Mouse (Mus musculus): ENCODE data around the gene Tlnrd1. TPM values are rescaled to one million over a fixed set of nuclear protein-coding genes. Genes with fewer than 3 reads are reported as not detected.

Tlnrd1 gene
- total and polyA plus RNA-seq, 2 experiments from 2014 or later, result 9.5 to 54.9 TPM

DNA sequence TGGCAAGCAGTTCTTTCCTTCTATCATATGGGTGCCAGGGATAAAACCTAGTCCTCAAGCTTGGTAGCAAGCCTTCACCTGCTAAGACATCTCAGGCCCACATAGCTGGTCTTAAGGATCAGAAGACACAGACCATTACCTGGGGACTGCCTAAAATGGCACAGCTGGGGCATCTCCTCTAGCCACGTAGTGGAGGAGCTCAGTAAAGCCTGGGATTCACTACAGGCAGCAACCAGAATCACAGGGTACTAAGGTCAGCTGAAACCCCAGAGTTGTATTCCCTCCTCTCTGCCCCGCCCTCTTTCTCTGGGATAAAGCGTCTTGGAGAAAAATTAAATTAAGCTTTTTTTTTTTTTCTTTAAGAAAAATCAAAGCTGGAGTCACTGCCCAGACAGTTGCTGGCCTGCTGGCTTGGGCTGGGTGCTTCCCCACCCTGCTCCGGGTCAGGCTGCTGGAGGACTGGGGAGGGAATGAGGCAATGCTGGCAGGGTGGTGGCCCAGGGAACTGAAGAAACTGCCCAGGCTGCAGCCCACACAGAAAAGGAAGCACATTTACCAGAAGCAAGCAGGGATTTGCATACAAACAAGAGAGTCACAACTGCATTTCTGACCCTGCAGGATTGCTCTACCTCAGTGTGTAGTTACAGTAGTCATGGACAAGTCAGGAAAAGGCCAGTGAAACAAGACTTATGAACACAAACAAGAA lies 24.6 kb downstream of the Tlnrd1 start:
- WGBS, result 58% methylated on average over 4 of the region's 4 CpGs
- no peak for ATAC-seq (ENCODE audit: low FRiP score)

DNA sequence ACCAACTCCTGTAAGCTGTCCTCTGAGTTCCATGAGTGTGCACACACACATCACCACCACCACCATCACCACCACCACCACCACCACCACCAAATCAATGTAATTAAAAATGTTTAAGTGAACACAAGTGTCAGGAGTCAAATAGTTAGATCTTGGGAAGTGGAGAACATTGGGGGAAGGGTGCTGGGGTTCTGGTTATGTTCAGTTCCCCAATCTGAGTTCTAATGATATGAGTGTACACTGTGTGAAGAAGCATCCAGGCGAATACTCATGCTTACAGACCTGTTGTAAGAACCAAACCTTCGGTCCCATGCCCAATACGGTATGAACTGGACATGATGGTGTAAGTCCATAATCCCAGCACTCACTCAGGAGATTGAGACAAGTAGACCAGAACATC lies 26.2 kb downstream of the Tlnrd1 start:
- Histone ChIP-seq H3K4me2 (ENCODE audit: low read depth, low read length, poor library complexity, severe bottlenecking) (no peak overlapping the region), H3K9me3 (ENCODE audit: low read length) (no peaks in the 10 kb centered on the region), H3K9ac (replicated peaks; ENCODE audit: low read length, poor library complexity, severe bottlenecking) (no peak overlapping the region), H3K36me3 (ENCODE audit: insufficient read depth, low read length) (no peaks in the 10 kb centered on the region), H3K27ac (ENCODE audit: low read depth, low read length) (no peak overlapping the region), H3K4me1 (ENCODE audit: insufficient read depth, low read length) (no peaks in the 10 kb centered on the region), H3K27me3 (ENCODE audit: insufficient read depth, low read length) (no peaks in the 10 kb centered on the region), H3K4me3 (ENCODE audit: low read depth, low read length) (no peak overlapping the region)
- DNase-seq (ENCODE audit: low spot score), result no peak
- no peak for TF ChIP-seq CTCF (IDR thresholded peaks at IDR 0.05)
- no peak for ATAC-seq (ENCODE audit: low FRiP score)
- WGBS, result 85% methylated on average over 3 of the region's 3 CpGs

More for the DNA sequence above, 24.6 kb downstream of the Tlnrd1 start:
- no peak for DNase-seq (ENCODE audit: low spot score)
- TF ChIP-seq CTCF (IDR thresholded peaks at IDR 0.05), result no peak
- no peak overlapping the region for H3K4me2 ChIP-seq (ENCODE audit: low read depth, low read length, poor library complexity, severe bottlenecking)
- H3K27ac ChIP-seq (ENCODE audit: low read depth, low read length), result no peak overlapping the region
- H3K9me3 ChIP-seq (ENCODE audit: low read length), result no peaks in the 10 kb centered on the region
- no peaks in the 10 kb centered on the region for H3K36me3 ChIP-seq (ENCODE audit: insufficient read depth, low read length)
- H3K9ac ChIP-seq (replicated peaks; ENCODE audit: low read length, poor library complexity, severe bottlenecking), result no peak overlapping the region
- no peaks in the 10 kb centered on the region for H3K4me1 ChIP-seq (ENCODE audit: insufficient read depth, low read length)
- H3K4me3 ChIP-seq (ENCODE audit: low read depth, low read length), result no peak overlapping the region
- no peaks in the 10 kb centered on the region for H3K27me3 ChIP-seq (ENCODE audit: insufficient read depth, low read length)

DNA sequence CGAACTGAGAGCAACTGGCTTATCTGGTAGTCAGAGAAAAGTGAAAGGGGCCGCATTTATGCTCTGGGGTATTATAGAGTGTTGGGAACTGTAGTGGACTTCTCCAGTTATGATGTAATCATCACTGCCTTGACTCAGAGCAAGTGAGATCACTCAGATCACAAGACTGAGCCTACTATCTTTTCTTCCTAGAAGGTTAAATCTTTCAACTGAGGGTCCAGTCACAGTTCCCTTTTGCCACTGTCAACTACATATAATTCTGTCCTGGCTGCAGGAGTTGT lies 27.0 kb downstream of the Tlnrd1 start:
- ATAC-seq (ENCODE audit: low FRiP score), result no peak
- Histone ChIP-seq H3K4me2 (ENCODE audit: low read depth, low read length, poor library complexity, severe bottlenecking) (no peak overlapping the region), H3K27me3 (ENCODE audit: insufficient read depth, low read length) (no peaks in the 10 kb centered on the region), H3K4me3 (ENCODE audit: low read depth, low read length) (no peak overlapping the region), H3K4me1 (ENCODE audit: insufficient read depth, low read length) (no peaks in the 10 kb centered on the region), H3K36me3 (ENCODE audit: insufficient read depth, low read length) (no peaks in the 10 kb centered on the region), H3K27ac (ENCODE audit: low read depth, low read length) (no peak overlapping the region), H3K9me3 (ENCODE audit: low read length) (no peaks in the 10 kb centered on the region), H3K9ac (replicated peaks; ENCODE audit: low read length, poor library complexity, severe bottlenecking) (no peak overlapping the region)
- DNase-seq (ENCODE audit: low spot score), result no peak
- TF ChIP-seq CTCF (IDR thresholded peaks at IDR 0.05), result no peak
- WGBS, result 94% methylated on average over 2 of the region's 2 CpGs

DNA sequence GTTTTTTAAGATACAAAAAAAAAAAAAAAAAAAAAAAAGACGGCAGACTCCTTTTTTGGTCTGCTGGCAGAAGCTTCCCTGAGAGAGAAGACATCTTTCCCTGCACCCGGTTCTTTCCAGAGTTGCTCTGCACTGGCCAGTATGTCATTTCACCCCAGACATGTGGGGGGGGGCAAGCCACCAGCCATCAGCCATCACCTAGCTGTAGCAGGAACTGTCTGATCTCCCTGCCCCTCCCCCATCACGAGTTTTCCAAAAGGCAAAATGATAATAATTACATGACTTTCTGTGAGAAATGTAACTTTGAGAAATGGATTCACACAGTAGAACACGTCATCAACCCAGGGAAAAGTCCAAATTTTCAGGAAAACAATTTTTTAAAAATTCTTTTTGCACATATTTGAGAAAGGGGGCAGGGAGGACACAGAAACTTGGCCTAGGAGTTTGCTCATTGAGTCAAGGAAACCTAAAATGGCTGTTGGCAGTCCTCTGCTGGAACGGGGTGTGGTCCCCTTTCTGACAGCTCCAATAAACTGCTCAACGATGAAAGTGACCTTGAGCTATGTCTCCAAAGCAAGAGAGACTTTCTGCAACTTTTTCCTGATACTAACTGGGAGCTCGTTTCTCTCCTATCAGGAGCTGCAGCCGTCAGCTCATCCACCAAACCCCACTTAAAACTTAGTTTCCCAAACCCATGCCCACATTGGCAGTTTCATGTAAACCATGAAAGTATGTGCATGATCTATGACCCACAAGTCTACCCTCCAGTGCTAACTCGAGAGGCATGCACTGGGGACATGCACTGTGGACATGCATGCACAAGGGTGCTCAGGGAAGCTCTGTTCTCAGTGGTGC lies 27.5 kb downstream of the Tlnrd1 start:
- H3K27ac ChIP-seq (ENCODE audit: low read depth, low read length), result no peak overlapping the region
- H3K27me3 ChIP-seq (ENCODE audit: insufficient read depth, low read length), result no peaks in the 10 kb centered on the region
- H3K4me3 ChIP-seq (ENCODE audit: low read depth, low read length), result no peak overlapping the region
- DNase-seq (ENCODE audit: low spot score), result no peak
- H3K4me2 ChIP-seq (ENCODE audit: low read depth, low read length, poor library complexity, severe bottlenecking), result no peak overlapping the region
- no peaks in the 10 kb centered on the region for H3K9me3 ChIP-seq (ENCODE audit: low read length)
- no peaks in the 10 kb centered on the region for H3K36me3 ChIP-seq (ENCODE audit: insufficient read depth, low read length)
- H3K9ac ChIP-seq (replicated peaks; ENCODE audit: low read length, poor library complexity, severe bottlenecking), result no peak overlapping the region
- no peak for ATAC-seq (ENCODE audit: low FRiP score)
- WGBS, result 84% methylated on average over 9 of the region's 9 CpGs
- H3K4me1 ChIP-seq (ENCODE audit: insufficient read depth, low read length), result no peaks in the 10 kb centered on the region
- TF ChIP-seq CTCF (IDR thresholded peaks at IDR 0.05), result no peak

DNA sequence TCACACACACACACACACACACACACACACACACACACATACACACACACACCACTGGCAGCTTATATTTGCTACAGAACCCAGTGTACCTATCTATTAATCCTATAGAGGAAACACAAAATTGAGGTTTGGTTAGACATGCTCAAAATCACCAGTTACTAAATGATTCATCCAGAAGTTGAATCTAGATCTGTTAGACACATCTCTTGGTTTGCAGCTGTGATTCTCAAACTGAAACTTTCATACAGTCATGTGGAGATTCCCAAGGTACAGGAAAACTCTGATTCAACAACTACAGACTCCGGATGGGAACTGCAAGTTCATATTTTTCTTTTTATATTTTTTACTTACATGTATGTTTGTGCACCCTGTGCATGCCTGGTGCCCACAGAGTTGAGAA lies 28.9 kb downstream of the Tlnrd1 start:
- H3K36me3 ChIP-seq (ENCODE audit: insufficient read depth, low read length), result no peaks in the 10 kb centered on the region
- no peaks in the 10 kb centered on the region for H3K9me3 ChIP-seq (ENCODE audit: low read length)
- H3K9ac ChIP-seq (replicated peaks; ENCODE audit: low read length, poor library complexity, severe bottlenecking), result no peak overlapping the region
- no peak overlapping the region for H3K4me2 ChIP-seq (ENCODE audit: low read depth, low read length, poor library complexity, severe bottlenecking)
- H3K4me3 ChIP-seq (ENCODE audit: low read depth, low read length), result no peak overlapping the region
- H3K27me3 ChIP-seq (ENCODE audit: insufficient read depth, low read length), result no peaks in the 10 kb centered on the region
- TF ChIP-seq CTCF (IDR thresholded peaks at IDR 0.05), result no peak
- H3K4me1 ChIP-seq (ENCODE audit: insufficient read depth, low read length), result no peaks in the 10 kb centered on the region
- no peak overlapping the region for H3K27ac ChIP-seq (ENCODE audit: low read depth, low read length)
- no peak for DNase-seq (ENCODE audit: low spot score)
- no peak for ATAC-seq (ENCODE audit: low FRiP score)
- 91% methylated on average over 1 of the region's 1 CpGs for WGBS
